Mouse (Mus musculus) olfactory bulb, adult 2 months (tissue): ENCODE results near the gene Lpar1.

ENCODE experiments used
- CTCF ChIP-seq: fragments of 200-500 bp; IDR thresholded peaks from 2 replicates; pipeline ENCODE4 v1.5.1; 2012; ENCODE audit warnings: low read depth, mild to moderate bottlenecking, low read length, moderate library complexity; ENCODE audit not compliant: insufficient read depth
- POLR2A ChIP-seq: fragments of 200-500 bp; IDR thresholded peaks from 2 replicates; pipeline ENCODE4 v1.6.1; 2012; ENCODE audit warnings: mild to moderate bottlenecking, low read depth, low read length, moderate library complexity; ENCODE audit not compliant: insufficient read depth

- TF ChIP-seq CTCF (no peak), POLR2A (no peak)
Measured at GRCm38 (mm10) chr4:58530706-58531105, 23.0 kb downstream of the Lpar1 start.
